In the genomic region with DNA sequence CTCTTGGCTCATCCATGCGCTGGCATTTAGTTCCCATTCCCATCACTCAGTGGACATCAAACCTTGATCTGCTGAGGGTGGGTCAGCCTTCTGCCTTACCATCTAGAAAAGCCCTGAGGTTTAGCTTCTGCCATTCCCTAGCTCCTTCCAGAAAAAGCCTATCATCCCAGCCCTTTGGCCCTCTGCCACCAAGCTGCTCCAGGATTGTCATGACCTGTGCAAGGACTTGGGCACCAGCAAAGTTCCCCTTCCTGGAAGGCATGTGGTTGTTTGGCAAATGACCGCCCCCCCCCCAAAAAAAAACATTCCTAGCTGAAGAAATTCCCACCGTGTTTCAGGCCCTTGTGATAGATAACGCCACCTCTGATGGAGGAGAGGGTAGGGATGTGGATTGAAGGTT, we compare ENCODE assay signal across 11 mouse cellular contexts. TPM values are rescaled to one million over a fixed set of nuclear protein-coding genes. Genes with fewer than 3 reads are reported as not detected.
DNase-seq lines count a peak whose midpoint lies in the region; ATAC-seq and TF ChIP-seq lines count a peak whose summit lies in the region.
"Had no signal": no experiment of that assay in that cellular context is flagged by ENCODE, and none has a peak within 500 bp of the region (broad histone marks: within the 10 kb centered on the region; RNA-seq: fewer than 3 reads in every experiment).

No protein-coding gene starts in this region.

- no peak overlapping the region for H3K4me2 ChIP-seq in midbrain, embryonic 15.5 days
- H3K4me2 ChIP-seq in stomach, embryonic 14.5 days (replicated peaks; ENCODE audit: low read depth, low read length): no peak overlapping the region

- intact Hi-C loops in heart, adult 2 months (cut with DNase I): no loop called here
- intact Hi-C loops in heart, postnatal 10 days (cut with DNase I): no loop called here

- DNase-seq in heart, adult 11 months: peak; percentile 91
- no peak for DNase-seq in heart, adult 2 months
- no peak for DNase-seq in midbrain, embryonic 10.5 days (ENCODE audit: low spot score)
- peak; percentile 43 to 56 for DNase-seq in heart, postnatal 10 days
- DNase-seq in spleen, postnatal 36 days (ENCODE audit: low spot score in 2 of 2): no peak
- DNase-seq in spleen, postnatal 4 days (ENCODE audit: low spot score in 2 of 2): no peak
- DNase-seq: adrenal gland, postnatal 36 days; cerebellum, postnatal 36 days had no signal

- H3K4me3 ChIP-seq in heart, adult 2 months: no peak overlapping the region
- no peak overlapping the region for H3K4me3 ChIP-seq in midbrain, embryonic 10.5 days
- no peak overlapping the region for H3K4me3 ChIP-seq in midbrain, embryonic 15.5 days
- H3K4me3 ChIP-seq in stomach, embryonic 14.5 days (ENCODE audit: low read depth, low read length): no peak overlapping the region

- H3K79me2 ChIP-seq in heart, adult 2 months (replicated peaks; ENCODE audit: control insufficient read depth, insufficient read depth, low read length): no peaks in the 10 kb centered on the region

- no peak overlapping the region; the same call in 1 of the 2 replicates for H3K27ac ChIP-seq in heart, adult 2 months
- peak overlapping the region; percentile 50; the same call in 1 of the 2 replicates for H3K27ac ChIP-seq in midbrain, embryonic 10.5 days (replicated peaks)
- H3K27ac ChIP-seq in midbrain, embryonic 15.5 days: no peak overlapping the region
- H3K27ac ChIP-seq in stomach, embryonic 14.5 days (ENCODE audit: low read length): peak overlapping the region; percentile 55; the same call in 1 of the 2 replicates

- H3K9ac ChIP-seq in heart, adult 2 months (ENCODE audit: low read depth, low read length): no peak overlapping the region
- no peak overlapping the region for H3K9ac ChIP-seq in midbrain, embryonic 15.5 days
- H3K9ac ChIP-seq in stomach, embryonic 14.5 days (replicated peaks; ENCODE audit: low read depth, low read length): no peak overlapping the region

- ATAC-seq in midbrain, embryonic 15.5 days (replicated peaks): no peak
- no peak for ATAC-seq in stomach, embryonic 14.5 days (ENCODE audit: insufficient number of reproducible peaks, insufficient read depth, low FRiP score, low read depth)

- H3K9me3 ChIP-seq in midbrain, embryonic 10.5 days (replicated peaks): peaks cover 4% of the 10 kb centered on the region; the same call in 1 of the 2 replicates
- no peaks in the 10 kb centered on the region for H3K9me3 ChIP-seq in midbrain, embryonic 15.5 days
- H3K9me3 ChIP-seq in stomach, embryonic 14.5 days (ENCODE audit: control insufficient read depth, low read depth, low read length): no peaks in the 10 kb centered on the region

- no peaks in the 10 kb centered on the region for H3K27me3 ChIP-seq in heart, adult 2 months (ENCODE audit: control insufficient read depth, insufficient read depth, low read length)
- H3K27me3 ChIP-seq in midbrain, embryonic 10.5 days (ENCODE audit: low read depth, poor library complexity, severe bottlenecking): 0 out of 2 replicates have a peak, but pooled peaks cover 4% of the 10 kb centered on the region
- no peaks in the 10 kb centered on the region for H3K27me3 ChIP-seq in midbrain, embryonic 15.5 days (replicated peaks)
- H3K27me3 ChIP-seq in stomach, embryonic 14.5 days (ENCODE audit: control insufficient read depth, insufficient read depth, low read length): no peaks in the 10 kb centered on the region

- H3K36me3 ChIP-seq in heart, adult 2 months (ENCODE audit: control insufficient read depth, insufficient read depth, low read length): no peaks in the 10 kb centered on the region
- H3K36me3 ChIP-seq in midbrain, embryonic 10.5 days: peaks cover 25% of the 10 kb centered on the region
- no peaks in the 10 kb centered on the region for H3K36me3 ChIP-seq in midbrain, embryonic 15.5 days (replicated peaks)
- H3K36me3 ChIP-seq in stomach, embryonic 14.5 days (ENCODE audit: control insufficient read depth, insufficient read depth, low read length): peaks cover 23% of the 10 kb centered on the region

- no peak for TF ChIP-seq CTCF in heart, adult 2 months (IDR thresholded peaks at IDR 0.05)

- no peak for TF ChIP-seq POLR2A in heart, adult 2 months (IDR thresholded peaks at IDR 0.05; ENCODE audit: insufficient read depth, low read depth, low read length)

- no peaks in the 10 kb centered on the region; the same call in 1 of the 2 replicates for H3K4me1 ChIP-seq in heart, adult 2 months (ENCODE audit: control insufficient read depth, insufficient read depth, low read length)
- H3K4me1 ChIP-seq in midbrain, embryonic 10.5 days: peaks cover 25% of the 10 kb centered on the region
- peaks cover 6% of the 10 kb centered on the region for H3K4me1 ChIP-seq in midbrain, embryonic 15.5 days
- peaks cover 13% of the 10 kb centered on the region for H3K4me1 ChIP-seq in stomach, embryonic 14.5 days (ENCODE audit: control insufficient read depth, insufficient read depth, low read length)

- WGBS in heart, adult 2 months: 46% methylated on average over 4 of the region's 4 CpGs
- 53% methylated on average over 4 of the region's 4 CpGs for WGBS in midbrain, embryonic 10.5 days
- WGBS in midbrain, embryonic 15.5 days: 61% methylated on average over 4 of the region's 4 CpGs
- 49% methylated on average over 4 of the region's 4 CpGs for WGBS in stomach, embryonic 14.5 days

- TF ChIP-seq EP300 in heart, adult 2 months (IDR thresholded peaks at IDR 0.05; ENCODE audit: insufficient read depth, low read depth, low read length): no peak

RNA-seq across cellular contexts. Expression of gene Igfbp4, which starts 14.1 kb away (rescaled TPM):
- 10 to 100 TPM; 81.8 to 84.2 TPM for total RNA-seq in heart, adult 2 months (2021)
- polyA plus RNA-seq in heart, adult 2 months (2012; rRNA removed): 163 and 216 TPM in 2 replicates
- polyA plus RNA-seq in midbrain, embryonic 10.5 days (2016; fragmentation: Nextera tagmentation; extraction: Ambion mirVana): 290 and 322 TPM in 2 replicates
- 136 and 154 TPM in 2 replicates for polyA plus RNA-seq in midbrain, embryonic 15.5 days (2015; fragmentation: Nextera tagmentation; extraction: Ambion mirVana)
- 100 to 1,000 TPM; 192 to 218 TPM for total RNA-seq in heart, postnatal 10 days (2021)
- 494 and 532 TPM in 2 replicates for polyA plus RNA-seq in stomach, embryonic 14.5 days (2014; fragmentation: Nextera tagmentation; extraction: Ambion mirVana)

RNA-seq across cellular contexts. Expression of gene Top2a, which starts 31.2 kb away (rescaled TPM):
- total RNA-seq in heart, adult 2 months (2021): 1 to 10 TPM; 1.4 to 2.3 TPM
- 0.27 and 0.56 TPM in 2 replicates for polyA plus RNA-seq in heart, adult 2 months (2012; rRNA removed)
- polyA plus RNA-seq in midbrain, embryonic 10.5 days (2016; fragmentation: Nextera tagmentation; extraction: Ambion mirVana): 357 and 364 TPM in 2 replicates
- polyA plus RNA-seq in midbrain, embryonic 15.5 days (2015; fragmentation: Nextera tagmentation; extraction: Ambion mirVana): 31.8 and 33.9 TPM in 2 replicates
- total RNA-seq in heart, postnatal 10 days (2021): 10 to 100 TPM; 53.3 to 57.0 TPM
- 260 and 284 TPM in 2 replicates for polyA plus RNA-seq in stomach, embryonic 14.5 days (2014; fragmentation: Nextera tagmentation; extraction: Ambion mirVana)

RNA-seq across cellular contexts. Expression of gene Tns4, which starts 34.0 kb away (rescaled TPM):
- total RNA-seq in heart, adult 2 months (2021): under 1 TPM; 0.16 to 0.23 TPM
- 0.49 and 1.1 TPM in 2 replicates for polyA plus RNA-seq in heart, adult 2 months (2012; rRNA removed)
- polyA plus RNA-seq in midbrain, embryonic 10.5 days (2016; fragmentation: Nextera tagmentation; extraction: Ambion mirVana): 0.55 and 0.84 TPM in 2 replicates
- 0.09 TPM in 1 of 2 replicates, not detected in the other for polyA plus RNA-seq in midbrain, embryonic 15.5 days (2015; fragmentation: Nextera tagmentation; extraction: Ambion mirVana)
- under 1 TPM; 0.12 TPM for total RNA-seq in heart, postnatal 10 days (2021)
- 2.4 and 2.5 TPM in 2 replicates for polyA plus RNA-seq in stomach, embryonic 14.5 days (2014; fragmentation: Nextera tagmentation; extraction: Ambion mirVana)
- total RNA-seq: megakaryocyte-erythroid progenitor cell, adult 5-6 weeks had no signal

Comparison
In these comparisons a context has a peak if more than half of its experiments do, and no peak if none do; other contexts are left out.
1. DNase-seq: peak in heart, adult 11 months (single experiment) and heart, postnatal 10 days (2 of 2); none in heart, adult 2 months (0 of 2), midbrain, embryonic 10.5 days (single experiment), spleen, postnatal 36 days (0 of 2) and spleen, postnatal 4 days (0 of 2).
2. H3K27ac ChIP-seq: peak in midbrain, embryonic 10.5 days (single experiment) and stomach, embryonic 14.5 days (single experiment); none in heart, adult 2 months (single experiment) and midbrain, embryonic 15.5 days (single experiment).
3. RNA of gene Top2a, which starts 31.2 kb away (polyA plus RNA-seq): 357 to 364 TPM in midbrain, embryonic 10.5 days, 260 to 284 TPM in stomach, embryonic 14.5 days and 31.8 to 33.9 TPM in midbrain, embryonic 15.5 days; 0.27 to 0.56 TPM in heart, adult 2 months; every median in the first group is over 10 times any median in the second.